Mouse (Mus musculus) erythroblast, embryonic 14.5 days (primary cell): ENCODE results near the gene Nans. TPM values are rescaled to one million over a fixed set of nuclear protein-coding genes. Genes with fewer than 3 reads are reported as not detected.
A peak's percentile ranks its signal among the peaks of the same experiment; 100 is the strongest.

Experiments used
- H3K27me3 ChIP-seq: 2 replicates; pipeline ENCODE4 v1.6.1; 2012; ENCODE audit warnings: inconsistent platforms; ENCODE audit not compliant: control insufficient read depth
- H3K36me3 ChIP-seq: 2 replicates; pipeline ENCODE4 v1.6.1; 2012; ENCODE audit warnings: mild to moderate bottlenecking, inconsistent platforms; ENCODE audit not compliant: control insufficient read depth
- H3K4me1 ChIP-seq: 2 replicates; pipeline ENCODE4 v1.6.1; 2012; ENCODE audit warnings: inconsistent platforms; ENCODE audit not compliant: control insufficient read depth
- H3K4me3 ChIP-seq: replicated peaks from 2 replicates; pipeline ENCODE3; 2012; ENCODE audit warnings: moderate library complexity, mild to moderate bottlenecking, inconsistent platforms
- H3K9me3 ChIP-seq: 2 replicates; pipeline ENCODE4 v1.6.1; 2012; ENCODE audit warnings: low read length, inconsistent platforms, mixed read lengths; ENCODE audit not compliant: control insufficient read depth
- GATA1 ChIP-seq: IDR thresholded peaks from 2 replicates; pipeline ENCODE4 v1.6.1; 2012; ENCODE audit warnings: low read length, inconsistent platforms, mixed read lengths
- TAL1 ChIP-seq: IDR thresholded peaks from 3 replicates; pipeline ENCODE4 v1.6.1; 2012; ENCODE audit warnings: low read length, inconsistent platforms, mixed read lengths
- polyA plus RNA-seq: library from polyadenylated mRNA; stranded (reverse); fragments of >175 nt; gene quantifications from 2 replicates; pipeline ENCODE4 v1.2.3, GENCODE M21; 2012

Gene Nans
- polyA plus RNA-seq: 7.2 and 7.6 TPM in 2 replicates

DNA sequence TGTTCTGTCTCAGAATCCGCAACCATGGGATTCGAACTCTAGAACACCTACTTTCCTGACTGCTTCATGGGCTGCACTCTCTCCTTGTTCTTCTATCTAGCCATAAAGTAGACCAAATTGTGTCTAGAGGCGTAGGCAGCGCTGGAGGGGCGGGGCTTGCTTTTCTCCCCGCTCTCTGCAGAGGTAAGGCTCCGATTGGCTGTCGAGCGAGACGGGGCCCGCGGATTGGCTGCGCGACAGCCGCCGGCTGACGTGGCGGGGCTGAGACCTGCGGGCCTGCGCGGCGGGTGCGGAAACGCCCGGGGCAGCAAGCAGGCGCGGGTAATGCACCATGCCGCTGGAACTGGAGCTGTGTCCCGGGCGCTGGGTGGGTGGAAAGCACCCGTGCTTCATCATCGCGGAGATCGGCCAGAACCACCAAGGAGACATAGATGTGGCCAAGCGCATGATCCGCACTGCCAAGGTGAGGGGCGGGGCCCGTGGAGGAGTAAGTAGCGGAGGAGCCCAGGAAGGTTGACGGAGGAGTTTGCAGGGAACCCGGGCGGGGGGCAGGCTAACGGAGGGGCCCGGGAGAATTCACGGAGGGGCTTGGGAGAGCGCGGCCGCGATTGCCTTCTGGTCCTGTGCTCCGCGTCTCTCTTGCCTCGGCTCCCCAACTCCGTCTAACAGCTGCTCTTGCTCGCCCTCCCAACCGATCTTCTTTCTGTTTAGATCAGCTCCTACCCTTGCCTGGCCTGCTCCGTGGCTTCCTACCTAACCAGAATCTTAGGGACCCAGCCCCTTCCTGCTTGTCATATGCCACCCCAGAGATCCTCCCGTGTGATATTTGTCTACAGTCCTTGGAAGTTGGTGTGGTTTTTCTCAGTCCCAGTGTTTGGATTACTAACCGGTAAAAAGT is at the start of gene Nans:
Gene Nans (plus strand): TSS at position 221 of the 898 bp plus-strand sequence.
- Histone ChIP-seq H3K4me3 (peak within 1 kb of the TSS; percentile 86), H3K36me3 (peaks cover 35% of the 10 kb centered on the region), H3K27me3 (no peaks in the 10 kb centered on the region), H3K4me1 (peaks cover 61% of the 10 kb centered on the region), H3K9me3 (no peaks in the 10 kb centered on the region)
- TF ChIP-seq GATA1: 0 out of 2 replicates have a peak, but pooled peaks have one; percentile 3
- TF ChIP-seq TAL1: no peak

DNA sequence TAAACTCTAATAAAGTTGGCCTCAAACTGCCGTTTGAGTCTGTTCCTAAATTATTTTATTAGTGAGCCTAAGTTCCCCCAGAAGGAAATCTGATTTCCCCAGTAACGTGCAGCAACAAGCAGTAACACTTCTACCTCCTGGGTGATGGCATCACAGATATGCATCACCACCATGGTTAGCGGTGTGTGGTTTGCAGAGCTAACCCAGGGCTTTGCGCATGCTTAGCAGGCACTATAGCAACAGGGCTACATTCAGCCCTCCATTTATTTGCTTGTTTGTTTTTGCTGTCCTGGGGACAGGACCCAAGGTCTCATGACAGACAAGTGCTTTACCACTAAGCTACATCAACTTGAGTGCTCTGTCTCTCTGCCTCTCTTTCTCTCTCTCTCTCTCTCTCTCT is 46.5 kb upstream of the Nans start:
- no peaks in the 10 kb centered on the region for H3K9me3 ChIP-seq
- no peak overlapping the region for H3K4me3 ChIP-seq
- peaks cover 9% of the 10 kb centered on the region; the same call in 1 of the 2 replicates for H3K36me3 ChIP-seq
- peaks cover 64% of the 10 kb centered on the region for H3K4me1 ChIP-seq
- TF ChIP-seq TAL1: no peak
- no peak for TF ChIP-seq GATA1
- H3K27me3 ChIP-seq: no peaks in the 10 kb centered on the region

DNA sequence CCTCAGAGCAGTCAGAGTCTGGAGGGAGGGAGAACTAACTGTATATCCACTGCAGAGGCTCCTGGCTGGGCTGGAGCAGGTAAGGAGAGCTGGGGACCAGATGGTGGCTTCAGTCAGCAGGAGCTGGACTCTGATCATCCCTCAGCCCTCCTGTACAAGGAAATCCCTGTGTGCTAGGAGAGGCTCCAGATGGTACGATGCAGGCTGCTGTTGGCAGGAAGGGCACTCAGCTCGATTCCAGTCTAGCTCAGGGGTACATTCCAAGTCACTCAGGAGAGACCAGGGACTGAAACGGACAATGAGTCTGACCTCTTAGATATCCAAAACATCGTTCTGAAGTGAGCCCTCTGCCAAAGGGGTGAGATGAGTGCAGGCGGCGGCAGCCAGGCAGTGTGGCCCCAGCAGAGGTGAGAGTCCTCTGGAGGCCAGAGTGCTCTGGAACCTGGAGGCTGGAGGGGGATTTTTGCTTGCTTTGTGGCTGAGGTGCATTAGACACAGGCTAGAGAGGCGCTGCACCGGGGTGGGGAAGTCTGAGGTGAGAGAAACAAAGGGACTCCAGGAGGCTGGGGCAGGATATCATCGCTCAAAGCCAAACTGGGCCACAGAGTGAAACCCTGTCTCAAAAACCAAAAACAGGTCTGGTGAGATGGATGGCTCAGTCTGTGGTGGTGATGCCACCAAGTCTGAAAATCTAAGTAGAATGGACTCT is 43.7 kb upstream of the Nans start:
- no peaks in the 10 kb centered on the region for H3K27me3 ChIP-seq
- H3K9me3 ChIP-seq: no peaks in the 10 kb centered on the region
- H3K4me1 ChIP-seq: peaks cover 75% of the 10 kb centered on the region
- no peak overlapping the region for H3K4me3 ChIP-seq
- no peak for TF ChIP-seq TAL1
- no peak for TF ChIP-seq GATA1
- peaks cover 19% of the 10 kb centered on the region for H3K36me3 ChIP-seq

DNA sequence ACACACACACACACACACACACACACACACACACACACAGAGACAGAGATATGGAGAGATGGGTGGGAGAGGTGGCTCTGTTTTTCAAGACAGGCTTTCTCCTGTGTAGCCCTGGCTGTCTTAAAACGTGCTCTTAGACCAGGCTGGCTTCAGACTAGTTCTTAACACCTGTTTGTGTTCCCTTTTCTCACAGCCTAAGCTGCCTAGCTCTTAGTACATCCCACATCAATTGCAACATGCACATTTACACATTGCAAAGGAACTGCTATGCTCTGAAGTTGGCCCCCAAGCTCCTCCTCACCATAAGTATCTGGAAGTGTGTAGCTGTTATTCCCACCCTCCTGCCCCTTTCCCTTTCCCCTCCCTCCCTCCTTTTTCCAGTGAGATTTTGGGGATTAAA is 41.6 kb upstream of the Nans start:
- peaks cover 27% of the 10 kb centered on the region for H3K36me3 ChIP-seq
- peaks cover 70% of the 10 kb centered on the region for H3K4me1 ChIP-seq
- TF ChIP-seq GATA1: no peak
- TF ChIP-seq TAL1: no peak
- H3K4me3 ChIP-seq: no peak overlapping the region
- H3K27me3 ChIP-seq: no peaks in the 10 kb centered on the region
- no peaks in the 10 kb centered on the region for H3K9me3 ChIP-seq

DNA sequence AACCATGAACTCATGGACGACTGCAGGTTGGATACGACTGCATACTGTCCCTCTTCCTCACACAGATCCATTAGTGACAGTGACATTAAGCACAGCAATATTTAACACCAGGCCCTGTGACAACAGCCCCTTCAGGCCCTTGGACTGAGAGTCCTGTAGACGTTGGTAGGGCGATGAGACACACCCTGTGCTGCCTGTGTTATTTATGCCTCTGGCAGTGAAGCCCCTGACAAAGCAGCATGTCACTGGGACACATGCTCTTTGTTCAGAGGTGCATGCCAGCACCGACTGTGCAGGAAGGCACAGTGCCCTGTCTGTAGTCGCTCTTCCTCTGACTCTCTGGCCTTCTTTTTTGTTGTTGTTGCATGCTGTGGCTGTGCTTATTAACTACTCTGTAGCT is 40.2 kb upstream of the Nans start:
- Histone ChIP-seq H3K9me3 (no peaks in the 10 kb centered on the region), H3K4me1 (peaks cover 73% of the 10 kb centered on the region), H3K27me3 (no peaks in the 10 kb centered on the region), H3K4me3 (peak overlapping the region; percentile 96), H3K36me3 (peaks cover 41% of the 10 kb centered on the region)
- TF ChIP-seq GATA1 (no peak), TAL1 (no peak)

DNA sequence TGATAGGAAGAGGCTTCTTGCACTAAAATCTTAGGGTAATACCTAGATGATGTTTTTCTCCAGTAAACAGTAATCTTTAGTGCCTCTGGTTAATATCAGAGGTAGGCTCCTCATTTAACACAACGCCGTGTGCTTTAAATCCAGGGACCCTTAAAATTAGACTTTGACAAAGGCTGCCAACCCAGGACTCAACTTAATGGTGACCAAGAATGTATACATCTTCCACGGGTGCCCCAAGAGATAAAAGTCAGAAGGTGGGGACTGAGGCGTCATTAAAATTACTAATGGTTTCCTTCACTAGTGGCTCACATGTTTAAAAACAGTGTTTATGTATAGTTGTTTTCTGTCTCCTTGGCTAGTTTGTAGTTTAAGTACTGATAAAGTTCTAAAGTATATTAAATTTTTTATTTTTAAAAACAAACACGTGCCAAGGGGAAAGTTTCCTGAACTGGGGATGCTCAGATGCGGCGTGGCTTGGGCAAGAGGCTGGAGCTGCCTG is 39.0 kb upstream of the Nans start:
- H3K4me1 ChIP-seq: peaks cover 82% of the 10 kb centered on the region
- H3K36me3 ChIP-seq: peaks cover 53% of the 10 kb centered on the region
- TF ChIP-seq GATA1: no peak
- TF ChIP-seq TAL1: no peak

DNA sequence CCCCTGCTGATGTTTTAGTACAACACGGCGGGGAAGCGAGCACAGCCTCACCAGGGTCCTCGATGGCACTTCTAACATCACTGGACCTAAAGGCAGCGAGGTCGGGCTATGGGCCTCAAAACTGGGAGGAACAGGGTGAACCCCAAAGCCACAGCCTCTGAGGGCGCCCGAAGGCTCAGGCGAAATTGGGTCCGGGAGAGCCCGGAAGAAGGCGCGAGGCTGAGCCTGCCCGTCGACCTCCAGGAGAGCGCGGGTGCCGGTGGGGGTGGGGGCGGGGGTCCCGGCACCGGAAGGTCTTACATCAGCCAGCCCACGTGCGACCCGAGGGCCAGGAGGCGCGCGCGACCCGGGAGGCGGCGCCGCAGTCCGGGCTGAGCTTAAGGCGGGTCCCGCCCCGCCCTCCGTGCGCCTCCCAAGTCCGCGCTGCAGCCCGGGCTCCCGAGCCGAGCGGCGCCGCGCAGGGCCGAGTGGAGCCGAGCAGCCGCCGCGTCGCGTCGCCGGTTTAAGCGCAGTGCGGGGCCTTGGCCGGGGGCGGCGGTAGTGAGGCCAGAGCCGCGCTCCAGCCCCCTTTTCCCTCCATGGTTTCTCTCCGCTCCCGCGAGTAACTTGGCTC is 38.4 kb upstream of the Nans start, which contains the start of gene Anp32b:
Gene Anp32b (plus strand): TSS at position 384 of the 613 bp plus-strand sequence.
- peak within 1 kb of the TSS; percentile 96 for H3K4me3 ChIP-seq
- H3K9me3 ChIP-seq: no peaks in the 10 kb centered on the region
- peaks cover 53% of the 10 kb centered on the region for H3K36me3 ChIP-seq
- peaks cover 82% of the 10 kb centered on the region for H3K4me1 ChIP-seq
- no peaks in the 10 kb centered on the region for H3K27me3 ChIP-seq
- TF ChIP-seq TAL1 (no peak), GATA1 (no peak)

More for the DNA sequence above, 39.0 kb upstream of the Nans start:
- peak overlapping the region; percentile 96 for H3K4me3 ChIP-seq
- H3K27me3 ChIP-seq: no peaks in the 10 kb centered on the region
- H3K9me3 ChIP-seq: no peaks in the 10 kb centered on the region

DNA sequence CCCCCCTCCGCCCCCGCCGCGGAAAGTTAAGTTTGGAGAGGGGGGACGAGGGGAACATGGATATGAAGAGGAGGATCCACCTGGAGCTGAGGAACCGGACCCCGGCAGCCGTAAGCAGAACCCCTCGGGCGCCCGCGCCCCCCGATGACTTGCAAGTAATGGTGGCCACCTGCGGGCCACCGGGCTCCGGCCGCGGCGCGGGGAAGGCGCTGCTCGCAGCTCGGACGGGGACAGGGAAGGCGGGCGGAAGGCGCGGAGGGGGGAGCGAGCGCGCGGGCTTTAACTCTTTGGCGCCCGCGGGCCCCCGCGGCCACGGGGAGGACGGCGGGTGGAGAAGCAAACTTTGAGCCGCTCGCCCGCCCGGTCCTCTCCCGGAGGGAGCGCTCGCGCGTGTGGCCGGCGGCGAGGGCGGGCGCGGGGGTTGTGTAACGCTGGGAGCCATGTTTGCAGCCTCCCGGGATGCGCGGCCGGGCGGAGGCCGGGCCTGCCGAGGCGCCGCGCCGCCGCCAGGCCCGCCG is 37.7 kb upstream of the Nans start:
- peaks cover 82% of the 10 kb centered on the region for H3K4me1 ChIP-seq
- peak overlapping the region; percentile 96 for H3K4me3 ChIP-seq
- TF ChIP-seq GATA1 (no peak), TAL1 (no peak)
- peaks cover 59% of the 10 kb centered on the region for H3K36me3 ChIP-seq
- H3K27me3 ChIP-seq: no peaks in the 10 kb centered on the region
- no peaks in the 10 kb centered on the region for H3K9me3 ChIP-seq
